Mouse (Mus musculus) G1E (cell line): Measurements from ENCODE around the gene Bmf.
A peak's percentile ranks its signal among the peaks of the same experiment; 100 is the strongest.

Source experiments
- CTCF ChIP-seq: IDR thresholded peaks from 2 replicates; pipeline ENCODE4 v1.5.1; 2012; ENCODE audit warnings: low read depth, low read length, inconsistent platforms, mixed read lengths
- GATA1 ChIP-seq: IDR thresholded peaks from 2 replicates; pipeline ENCODE4 v1.6.1; 2012; ENCODE audit warnings: borderline replicate concordance, low read length, inconsistent platforms, mixed read lengths

GRCm38 (mm10) chr2:118542971-118543573 is 6.4 kb downstream of the Bmf start:
- TF ChIP-seq CTCF (peak; percentile 21; the same call in 1 of the 2 replicates), GATA1 (no peak)
